Mouse (Mus musculus): ENCODE data around the gene Pik3r5.

DNA sequence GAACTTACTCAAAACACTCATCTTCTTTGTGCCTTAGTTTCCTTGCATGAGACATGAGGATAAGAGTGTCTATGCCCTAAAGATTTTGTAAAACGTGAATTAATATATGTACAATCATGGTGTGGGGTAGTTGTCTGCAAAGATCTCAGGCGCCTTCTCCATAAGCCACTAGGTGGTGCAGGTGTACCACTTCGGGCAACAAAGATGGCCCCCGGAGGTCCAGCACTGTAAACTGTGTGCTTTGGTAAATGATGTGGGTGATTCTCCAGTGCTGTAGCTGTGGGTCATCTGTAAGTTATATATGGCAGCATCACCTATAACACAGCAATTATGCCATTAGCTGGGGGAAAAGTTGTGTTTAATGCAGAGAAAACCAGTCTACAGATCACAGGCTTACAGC is 27.7 kb upstream of the Pik3r5 start:
- TF ChIP-seq CTCF (IDR thresholded peaks at IDR 0.05; ENCODE audit: low read depth) = peak; percentile 29
- TF ChIP-seq EP300 (IDR thresholded peaks at IDR 0.05; ENCODE audit: low read depth) = no peak
